ENCODE assay signal across 12 mouse cellular contexts in genomic region chrX:48140286-48140877, GRCm38 (mm10). TPM values are rescaled to one million over a fixed set of nuclear protein-coding genes. Genes with fewer than 3 reads are reported as not detected.
A peak's percentile ranks its signal among the peaks of the same experiment; 100 is the strongest.
DNase-seq lines count a peak whose midpoint lies in the region; ATAC-seq lines count a peak whose summit lies in the region.
"Had no signal": no experiment of that assay in that cellular context is flagged by ENCODE, and none has a peak within 500 bp of the region (broad histone marks: within the 10 kb centered on the region; RNA-seq: fewer than 3 reads in every experiment).

No protein-coding gene starts in this region.

- 0 out of 2 replicates have a peak, but pooled peaks cover 2% of the 10 kb centered on the region for H3K4me1 ChIP-seq in heart, embryonic 15.5 days (replicated peaks)
- H3K4me1 ChIP-seq in liver, embryonic 15.5 days (replicated peaks), result peaks cover 45% of the 10 kb centered on the region
- peaks cover 9% of the 10 kb centered on the region; the same call in 1 of the 2 replicates for H3K4me1 ChIP-seq in forebrain, embryonic 13.5 days

- H3K9me3 ChIP-seq in heart, embryonic 15.5 days (replicated peaks), result no peaks in the 10 kb centered on the region
- no peaks in the 10 kb centered on the region for H3K9me3 ChIP-seq in liver, embryonic 15.5 days (replicated peaks)
- no peaks in the 10 kb centered on the region for H3K9me3 ChIP-seq in forebrain, embryonic 13.5 days (replicated peaks)
- H3K9me3 ChIP-seq: megakaryocyte, embryonic 14.5 days had no signal

- no peak overlapping the region for H3K4me3 ChIP-seq in heart, embryonic 15.5 days
- no peak overlapping the region for H3K4me3 ChIP-seq in liver, embryonic 15.5 days (replicated peaks)
- no peak overlapping the region for H3K4me3 ChIP-seq in forebrain, embryonic 13.5 days

- WGBS in heart, embryonic 15.5 days, result 42% methylated on average over 3 of the region's 3 CpGs
- 23% methylated on average over 3 of the region's 3 CpGs for WGBS in liver, embryonic 15.5 days (ENCODE audit: insufficient replicate concordance)
- WGBS in forebrain, embryonic 13.5 days, result 62% methylated on average over 3 of the region's 3 CpGs

- no peak overlapping the region for H3K4me2 ChIP-seq in heart, embryonic 15.5 days
- H3K4me2 ChIP-seq in liver, embryonic 15.5 days, result no peak overlapping the region
- no peak overlapping the region for H3K4me2 ChIP-seq in forebrain, embryonic 13.5 days
- H3K4me2 ChIP-seq: hindbrain, embryonic 14.5 days had no signal

- no peaks in the 10 kb centered on the region for H3K36me3 ChIP-seq in heart, embryonic 15.5 days
- H3K36me3 ChIP-seq in liver, embryonic 15.5 days (replicated peaks), result no peaks in the 10 kb centered on the region
- H3K36me3 ChIP-seq in forebrain, embryonic 13.5 days (ENCODE audit: poor library complexity, severe bottlenecking), result no peaks in the 10 kb centered on the region

- H3K9ac ChIP-seq in heart, embryonic 15.5 days, result no peak overlapping the region
- no peak overlapping the region for H3K9ac ChIP-seq in liver, embryonic 15.5 days
- H3K9ac ChIP-seq in forebrain, embryonic 13.5 days, result no peak overlapping the region
- H3K9ac ChIP-seq: hindbrain, embryonic 14.5 days had no signal

- ATAC-seq in heart, embryonic 15.5 days (replicated peaks; ENCODE audit: insufficient number of reproducible peaks, insufficient read depth, low FRiP score, low read depth), result no peak
- no peak for ATAC-seq in liver, embryonic 15.5 days (ENCODE audit: insufficient read depth)
- no peak for ATAC-seq in forebrain, embryonic 13.5 days
- ATAC-seq in frontal cortex, adult (ENCODE audit: low TSS enrichment), result no peak

- DNase-seq in heart, adult 8-10 months (ENCODE audit: low spot score), result no peak
- DNase-seq in B cell, adult 2 months, result peak; percentile 75 to 77
- DNase-seq in spleen, postnatal 36 days (ENCODE audit: low spot score in 2 of 2), result peak; percentile 72 to 78
- DNase-seq in right cerebral cortex, postnatal 36 days (ENCODE audit: low spot score in 2 of 2), result no peak
- DNase-seq: kidney, postnatal 14 days; right cerebral cortex, adult 18-20 months had no signal

- peak overlapping the region; percentile 12; the same call in 1 of the 2 replicates for H3K27ac ChIP-seq in heart, embryonic 15.5 days
- peak overlapping the region; percentile 53 for H3K27ac ChIP-seq in liver, embryonic 15.5 days (replicated peaks)
- no peak overlapping the region for H3K27ac ChIP-seq in forebrain, embryonic 13.5 days
- H3K27ac ChIP-seq: hindbrain, embryonic 14.5 days had no signal

- no peaks in the 10 kb centered on the region for H3K27me3 ChIP-seq in heart, embryonic 15.5 days
- no peaks in the 10 kb centered on the region for H3K27me3 ChIP-seq in liver, embryonic 15.5 days
- no peaks in the 10 kb centered on the region for H3K27me3 ChIP-seq in forebrain, embryonic 13.5 days

RNA-seq across cellular contexts. Expression of gene Sash3, which starts 5.9 kb away (rescaled TPM):
- polyA plus RNA-seq in heart, embryonic 15.5 days (2015; fragmentation: Nextera tagmentation; extraction: Ambion mirVana), result 2.2 and 13.3 TPM in 2 replicates
- total RNA-seq in heart, adult 8-10 months (2022), result 1 to 10 TPM in 1 of 4 experiments, under 1 TPM in 3; 0.41 to 1.8 (median 0.76) TPM
- 8.8 and 9.9 TPM in 2 replicates for polyA plus RNA-seq in liver, embryonic 15.5 days (2015; fragmentation: Nextera tagmentation; extraction: Ambion mirVana)
- polyA plus RNA-seq in forebrain, embryonic 13.5 days (2015; fragmentation: Nextera tagmentation; extraction: Ambion mirVana), result 0.71 and 0.72 TPM in 2 replicates

RNA-seq across cellular contexts. Expression of gene Xpnpep2, which starts 31.9 kb away (rescaled TPM):
- 0.49 and 0.70 TPM in 2 replicates for polyA plus RNA-seq in heart, embryonic 15.5 days (2015; fragmentation: Nextera tagmentation; extraction: Ambion mirVana)
- 1 to 10 TPM; 1.6 to 4.1 (median 2.6) TPM for total RNA-seq in heart, adult 8-10 months (2022)
- 0.02 and 0.03 TPM in 2 replicates for polyA plus RNA-seq in liver, embryonic 15.5 days (2015; fragmentation: Nextera tagmentation; extraction: Ambion mirVana)
- 0.57 and 0.64 TPM in 2 replicates for polyA plus RNA-seq in forebrain, embryonic 13.5 days (2015; fragmentation: Nextera tagmentation; extraction: Ambion mirVana)

Comparison
In these comparisons a context has a peak if more than half of its experiments do, and no peak if none do; other contexts are left out.
1. DNase-seq: peak in B cell, adult 2 months (2 of 2) and spleen, postnatal 36 days (2 of 2); none in heart, adult 8-10 months (single experiment) and right cerebral cortex, postnatal 36 days (0 of 2).